Mouse (Mus musculus): Measurements from ENCODE around the gene Cd86.

The Cd86 gene

GRCm38 (mm10) chr16:36621108-36621507, 44.8 kb downstream of the Cd86 start:
- in situ Hi-C loops (cut with MboI, MseI): loop anchor here (5.0 to 10.0 kb wide), 4 partner anchors 49 to 1224 kb away; no protein-coding TSS in a partner anchor

- in situ Hi-C loops (cut with MboI, MseI): no loop called here
Observed at GRCm38 (mm10) chr16:36613701-36614100, 52.2 kb downstream of the Cd86 start.

- in situ Hi-C loops (cut with MboI, MseI): loop anchor here (5.0 kb wide), 1 partner anchor 50 kb away; no protein-coding TSS in a partner anchor
Observed at GRCm38 (mm10) chr16:36602632-36603031, 63.2 kb downstream of the Cd86 start.

GRCm38 (mm10) chr16:36598265-36598664, 67.6 kb downstream of the Cd86 start:
- in situ Hi-C loops (cut with MboI, MseI): no loop called here

- in situ Hi-C loops (cut with MboI, MseI): no loop called here
Observed at GRCm38 (mm10) chr16:36596671-36597410, 69.0 kb downstream of the Cd86 start.

- in situ Hi-C loops (cut with MboI, MseI): no loop called here
Observed at GRCm38 (mm10) chr16:36589898-36590297, 76.0 kb downstream of the Cd86 start.

GRCm38 (mm10) chr16:36587971-36588370, 77.9 kb downstream of the Cd86 start:
- in situ Hi-C loops (cut with MboI, MseI): no loop called here

- in situ Hi-C loops (cut with MboI, MseI): no loop called here
Observed at GRCm38 (mm10) chr16:36582073-36582472, 83.8 kb downstream of the Cd86 start.

- in situ Hi-C loops (cut with MboI, MseI): loop anchor here (5.0 kb wide), 1 partner anchor 50 kb away; no protein-coding TSS in a partner anchor
Observed at GRCm38 (mm10) chr16:36571942-36572341, 93.9 kb downstream of the Cd86 start.

- in situ Hi-C loops (cut with MboI, MseI): no loop called here
Observed at GRCm38 (mm10) chr16:36561386-36562338, 104.2 kb downstream of the Cd86 start, which contains the start of gene Casr. Gene Casr, minus strand, starts transcription at chr16:36562141.

- in situ Hi-C loops (cut with MboI, MseI): no loop called here
Observed at GRCm38 (mm10) chr16:36559573-36559972, 106.3 kb downstream of the Cd86 start.

GRCm38 (mm10) chr16:36555672-36556165, 110.2 kb downstream of the Cd86 start:
- in situ Hi-C loops (cut with MboI, MseI): no loop called here

Measured in T-helper 1 cell (primary cell).